ENCODE assay signal across 17 mouse cellular contexts in the genomic region with DNA sequence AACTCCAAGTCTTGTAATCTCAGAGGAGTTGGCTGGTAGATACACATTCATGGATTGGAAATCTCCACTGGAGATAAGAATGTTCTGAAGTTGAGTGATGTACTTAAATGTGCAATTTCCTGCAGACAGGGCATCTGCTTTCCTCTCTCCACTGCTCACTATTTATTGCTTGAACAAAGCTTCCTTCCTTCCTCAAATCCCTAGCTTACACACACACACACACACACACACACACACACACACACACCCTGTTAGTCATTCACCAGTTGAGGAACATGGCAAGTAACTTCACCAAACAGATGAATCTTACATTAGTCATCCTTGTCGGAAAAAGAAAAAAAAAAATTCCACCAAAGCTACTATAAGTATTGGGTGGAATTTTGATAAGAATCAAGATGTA. TPM values are rescaled to one million over a fixed set of nuclear protein-coding genes. Genes with fewer than 3 reads are reported as not detected.
DNase-seq lines count a peak whose midpoint lies in the region; ATAC-seq lines count a peak whose summit lies in the region.
"Had no signal": no experiment of that assay in that cellular context is flagged by ENCODE, and none has a peak within 500 bp of the region (broad histone marks: within the 10 kb centered on the region; RNA-seq: fewer than 3 reads in every experiment).

No protein-coding gene starts in this region.

- no peak for DNase-seq in frontal cortex, postnatal 25 days (ENCODE audit: low spot score in 2 of 2)
- peak; percentile 11 for DNase-seq in lung, postnatal 10 days
- no peak for DNase-seq in lung, postnatal 14 days
- peak; percentile 44 for DNase-seq in brain, adult 2 months (ENCODE audit: low read depth, low spot score)
- no peak for DNase-seq in heart, postnatal 4 days
- no peak for DNase-seq in thymus, postnatal 25 days
- DNase-seq: cerebellum, adult 18-20 months; cerebellum, postnatal 36 days; gastrocnemius, postnatal 10 days; heart, adult 2 months; heart, postnatal 36 days; kidney, adult 8-10 months; right cerebral cortex, postnatal 25 days; thymus, adult 2 months had no signal

- ATAC-seq in frontal cortex, adult (ENCODE audit: low TSS enrichment), result 0 out of 2 replicates have a peak, but pooled peaks have one; percentile 41
- ATAC-seq: hindbrain, postnatal 0 days; midbrain, embryonic 16.5 days had no signal

RNA-seq across cellular contexts. Expression of a gene that starts 8.6 kb away (rescaled TPM):
- total RNA-seq in heart, postnatal 4 days (2021), result 1 to 10 TPM; 3.0 to 4.6 TPM

Comparison
In these comparisons a context has a peak if more than half of its experiments do, and no peak if none do; other contexts are left out.
1. DNase-seq: peak in lung, postnatal 10 days (single experiment) and brain, adult 2 months (single experiment); none in frontal cortex, postnatal 25 days (0 of 2), lung, postnatal 14 days (single experiment), heart, postnatal 4 days (single experiment) and thymus, postnatal 25 days (single experiment).